Mouse (Mus musculus) adrenal gland, postnatal 25 days (tissue): ENCODE measurements at regions not wholly inside any gene's neighbourhood (a gene's known extent, or its start where the extent isn't known, plus 50 kb on each side); places are given as distances from the start of the nearest gene placed in this dataset.

Source experiments
- DNase-seq: peaks from one replicate; pipeline ENCODE4 v3.0.0; 2021; ENCODE audit warnings: mixed read lengths

DNA sequence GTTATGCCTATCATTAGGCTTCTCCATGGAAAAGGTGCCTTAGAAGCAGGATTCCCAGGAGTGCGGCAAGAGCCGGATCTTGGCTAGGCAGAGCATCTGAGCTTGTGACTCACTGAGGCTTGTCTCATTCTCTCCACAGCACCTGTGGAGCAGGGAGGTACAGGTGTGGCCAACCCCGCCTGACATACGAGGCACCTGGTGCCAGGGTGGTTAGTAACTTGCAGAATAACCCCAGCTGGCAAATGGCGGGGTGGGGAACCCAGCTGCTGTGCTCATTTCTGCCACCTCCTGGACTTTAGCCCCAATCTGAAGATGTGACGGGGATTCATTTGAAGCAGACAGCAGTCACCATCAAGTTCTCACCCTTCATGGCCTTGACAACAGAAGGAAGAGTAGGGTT lies 96.2 kb downstream of the Pdgfra start:
- no peak for DNase-seq

DNA sequence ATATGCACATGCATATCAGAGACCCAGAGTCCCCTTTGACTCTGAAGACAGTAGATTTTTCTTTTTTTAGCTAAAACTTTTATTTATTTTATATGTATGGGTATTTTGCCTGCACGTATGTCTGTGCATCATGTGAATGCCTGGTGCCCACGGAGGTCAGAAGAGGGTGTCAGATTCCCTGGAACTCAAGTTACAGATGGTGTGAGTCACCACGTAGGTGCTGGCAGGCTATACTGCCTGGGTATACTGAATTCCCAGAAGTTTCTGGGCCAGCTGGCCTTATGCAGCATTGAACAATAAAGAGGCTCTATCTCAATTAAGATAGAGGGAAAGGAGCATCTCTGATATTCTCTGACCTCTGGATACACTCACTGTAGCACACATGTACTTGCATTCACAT lies 97.6 kb downstream of the Pdgfra start:
- no peak for DNase-seq

DNA sequence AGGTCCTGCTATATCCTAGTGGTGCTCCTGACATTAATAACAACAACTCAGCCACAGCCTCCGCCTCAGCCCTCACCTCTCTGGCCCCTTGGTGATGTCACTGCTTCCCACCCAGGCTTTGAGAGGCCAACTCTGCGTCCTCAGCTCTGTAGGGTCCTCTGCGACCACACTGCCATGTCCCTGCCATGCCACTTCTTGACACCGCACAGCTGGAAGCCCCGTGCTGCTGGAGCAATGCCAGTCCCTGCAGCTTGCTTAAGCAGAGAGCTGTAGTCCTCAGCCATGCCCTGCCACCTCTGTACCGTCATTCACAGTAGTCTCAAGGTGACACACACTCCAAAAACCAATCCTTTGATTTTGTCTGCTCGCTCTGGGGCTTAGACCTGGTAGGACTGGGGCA lies 101.3 kb downstream of the Pdgfra start:
- DNase-seq = peak; percentile 9

DNA sequence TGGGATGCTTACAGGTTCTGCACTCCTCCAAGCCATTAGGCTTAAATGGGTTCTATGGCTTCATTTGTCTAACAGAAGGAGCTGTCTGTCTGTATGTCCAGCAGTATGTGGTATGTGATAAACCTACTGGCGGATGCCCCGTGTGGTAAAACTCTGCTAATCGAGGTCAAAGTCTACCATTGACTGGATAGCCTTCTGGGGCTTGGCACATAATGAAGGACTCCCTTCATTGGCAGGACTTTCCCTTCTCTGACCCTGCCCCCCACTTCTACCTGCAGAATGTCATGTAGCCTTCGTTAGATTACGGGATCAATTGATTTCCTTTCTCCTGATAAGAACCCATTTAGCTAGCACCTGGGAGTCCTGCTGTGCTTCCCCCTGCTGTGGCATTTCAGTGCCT lies 101.7 kb downstream of the Pdgfra start:
- no peak for DNase-seq

DNA sequence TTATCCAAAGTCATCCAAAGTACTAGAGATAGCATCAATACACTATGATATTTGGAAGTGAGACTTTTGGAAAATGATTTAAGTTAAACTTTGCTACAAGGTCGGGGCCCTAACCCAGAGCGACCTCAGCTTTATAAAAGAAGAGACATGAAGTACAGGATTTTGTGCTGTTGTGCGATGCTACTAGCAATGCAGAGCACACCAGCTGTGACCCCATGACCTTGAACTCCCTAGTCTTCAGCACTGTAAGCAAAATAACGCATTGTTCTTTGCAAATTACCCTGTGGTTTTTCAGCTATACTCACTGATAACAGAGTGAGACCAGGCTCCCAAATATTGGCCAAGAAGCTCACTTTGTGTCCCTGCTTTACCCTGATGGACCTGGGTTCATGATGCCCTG lies 104.1 kb downstream of the Pdgfra start:
- no peak for DNase-seq

DNA sequence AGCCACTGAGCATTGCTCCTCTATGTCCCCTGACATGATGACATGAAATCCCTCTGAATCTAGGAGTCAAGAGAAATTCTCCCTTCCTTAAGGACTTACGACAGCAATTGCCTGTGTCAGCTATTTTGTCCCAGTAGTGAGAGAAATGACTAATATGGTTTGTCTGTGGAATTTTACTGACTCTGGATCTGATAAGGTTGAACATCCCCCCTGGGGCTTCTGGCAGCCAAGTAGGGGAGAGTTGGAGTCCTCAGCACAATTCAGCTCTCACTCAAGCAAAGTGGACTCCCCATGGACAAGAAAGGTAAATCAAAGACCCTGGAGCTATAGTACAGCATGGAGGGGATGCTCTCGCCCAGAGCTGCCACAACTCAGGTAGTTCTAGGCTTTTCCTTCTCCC lies 105.0 kb downstream of the Pdgfra start:
- DNase-seq = peak; percentile 7

DNA sequence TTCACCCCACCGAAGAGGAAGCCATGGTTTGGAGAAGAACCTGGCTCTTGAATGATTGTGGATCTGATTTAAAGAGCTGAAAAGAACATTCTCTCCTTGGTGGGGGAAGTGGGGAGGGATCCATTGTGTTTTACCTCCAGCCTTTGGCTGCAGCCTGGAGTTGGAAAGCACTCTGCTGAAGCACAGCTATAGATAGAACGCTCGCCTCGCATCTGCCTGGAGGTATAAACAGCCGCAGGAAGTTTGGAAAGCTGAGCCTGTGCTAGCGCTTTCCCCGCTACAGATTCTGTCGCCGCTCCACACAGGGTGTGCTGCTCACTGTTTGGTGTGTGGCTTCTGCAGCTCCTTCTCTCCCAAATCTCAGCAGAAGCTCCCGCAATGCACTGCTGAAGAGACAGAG lies 108.2 kb downstream of the Pdgfra start:
- DNase-seq = no peak

DNA sequence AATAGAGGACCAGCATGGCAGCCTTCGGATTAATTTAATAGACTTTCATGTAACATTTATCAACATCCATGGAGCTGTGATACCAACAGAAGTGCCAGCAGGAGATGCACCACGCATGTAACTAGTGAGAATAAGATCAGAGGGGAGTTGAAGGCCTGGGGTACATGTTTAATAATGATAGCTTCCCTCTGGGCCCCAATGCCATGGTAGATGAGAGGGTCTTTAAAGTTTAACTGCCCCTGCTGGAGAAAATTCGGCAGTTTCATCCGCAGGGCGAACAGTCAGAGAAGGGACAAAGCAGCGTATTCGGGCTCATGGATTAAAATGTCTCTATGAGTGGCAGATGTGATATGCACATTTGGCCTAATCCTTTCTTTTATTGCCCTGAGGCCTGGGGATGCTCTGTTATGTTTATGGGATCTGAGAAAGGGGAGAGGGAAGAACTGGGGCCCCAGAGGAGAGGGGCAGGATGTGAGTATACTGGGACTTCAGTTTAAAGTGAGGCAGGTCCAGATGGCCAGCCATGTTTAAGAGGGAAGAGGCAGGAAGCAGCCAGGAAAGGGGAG lies 114.1 kb downstream of the Pdgfra start:
- DNase-seq = no peak

DNA sequence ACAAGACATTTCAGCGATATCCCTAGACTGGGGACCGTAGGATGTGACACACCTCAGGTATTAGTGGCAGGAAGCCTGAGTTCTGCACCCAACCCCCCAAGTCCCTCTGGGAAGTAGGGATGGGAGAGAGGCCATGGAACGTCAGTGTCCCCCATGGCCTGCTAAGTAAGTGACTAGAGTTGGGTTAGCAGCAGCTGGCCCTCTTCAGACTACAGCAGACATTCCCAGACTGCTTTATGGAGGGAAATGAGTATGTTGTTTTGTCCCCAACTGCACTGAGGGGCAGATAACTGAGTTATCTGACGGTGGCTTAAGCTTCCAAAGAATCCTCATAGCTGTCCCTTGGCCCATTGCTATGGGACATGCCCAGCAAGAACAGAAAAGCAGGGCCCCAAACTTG lies 114.8 kb downstream of the Pdgfra start:
- no peak for DNase-seq

DNA sequence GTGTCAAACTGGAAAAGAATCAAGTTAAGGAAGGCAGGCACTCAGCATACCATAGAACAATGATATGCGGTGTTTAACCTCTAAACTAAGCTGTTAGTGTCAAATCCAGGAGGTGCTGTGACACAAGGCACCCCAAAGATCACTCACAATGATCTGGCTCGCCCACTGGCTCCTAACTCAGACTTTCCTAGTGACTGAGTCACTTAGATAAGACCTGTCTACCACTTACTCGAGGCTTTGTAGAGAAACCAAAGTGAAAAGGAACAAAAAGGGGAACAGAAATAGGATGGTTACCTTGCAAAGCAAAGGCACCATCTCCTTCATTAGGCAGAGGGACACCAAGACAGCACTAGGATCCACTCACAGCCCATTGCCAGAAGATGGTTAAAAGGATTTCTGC lies 115.7 kb downstream of the Pdgfra start:
- no peak for DNase-seq

DNA sequence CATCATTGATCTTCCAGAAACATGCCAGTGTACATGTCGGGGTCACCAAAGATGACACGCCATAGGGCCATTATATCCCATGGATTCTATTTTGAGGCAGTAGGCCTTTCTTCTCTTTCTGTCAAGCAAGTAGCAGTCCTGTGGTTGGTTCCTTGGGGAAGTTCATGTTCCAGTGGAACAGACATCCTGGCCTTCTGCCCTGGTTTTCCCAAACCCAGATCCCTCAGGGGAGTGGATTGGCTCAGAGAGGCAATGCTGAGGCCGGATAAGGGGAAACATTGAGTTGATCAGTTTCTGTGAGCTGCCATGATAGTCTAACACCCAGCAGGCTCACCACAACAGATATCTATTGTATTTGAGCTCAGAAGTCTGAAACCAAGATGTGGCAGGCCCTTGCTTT lies 125.9 kb downstream of the Pdgfra start:
- DNase-seq = no peak

DNA sequence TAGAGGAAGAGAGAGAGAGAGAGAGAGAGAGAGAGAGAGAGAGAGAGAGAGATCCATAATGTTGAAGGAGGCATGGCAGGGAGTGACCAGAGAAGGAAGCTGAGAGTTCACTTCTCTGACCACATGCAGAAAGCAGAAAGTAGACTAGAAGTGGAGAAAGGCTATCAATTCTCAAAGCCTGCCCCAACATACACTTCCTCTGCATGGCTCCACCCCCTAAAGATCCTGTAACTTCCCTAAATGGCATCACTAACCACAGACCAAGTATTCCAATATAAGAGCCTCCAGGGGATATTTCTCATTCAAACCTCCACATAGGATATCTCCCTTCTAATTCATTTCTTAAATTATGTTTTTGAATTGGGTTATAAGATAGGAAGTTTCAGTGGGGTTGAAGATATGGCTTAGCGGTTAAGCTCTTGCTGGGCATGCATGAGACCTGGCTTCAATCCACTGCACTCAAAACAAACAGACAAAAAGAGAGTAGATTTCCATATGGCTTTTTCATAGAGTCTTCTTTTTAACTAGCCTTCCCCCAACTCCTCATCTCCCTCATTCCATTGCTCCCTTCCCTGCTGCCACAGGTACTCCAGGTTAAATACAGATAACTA lies 127.6 kb downstream of the Pdgfra start:
- no peak for DNase-seq

DNA sequence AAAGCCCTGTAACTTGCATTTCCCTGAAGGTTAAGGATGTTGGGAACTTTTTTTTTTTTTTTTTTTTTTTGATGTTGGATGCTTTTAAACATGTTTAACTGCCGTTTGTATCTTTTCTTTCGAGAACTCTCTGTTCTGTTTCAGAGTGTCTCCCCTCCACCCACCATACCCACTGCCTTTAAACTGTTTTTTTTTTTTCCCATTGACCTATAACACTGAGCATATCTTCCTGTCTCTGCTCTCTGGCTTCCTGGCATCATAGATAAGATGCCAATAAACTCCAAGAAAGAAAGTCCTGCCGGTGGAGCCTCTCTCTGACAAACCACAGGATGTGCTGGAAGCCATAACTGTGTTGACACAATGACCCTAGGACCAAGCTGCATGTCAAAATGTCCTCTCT lies 128.6 kb downstream of the Pdgfra start:
- no peak for DNase-seq

DNA sequence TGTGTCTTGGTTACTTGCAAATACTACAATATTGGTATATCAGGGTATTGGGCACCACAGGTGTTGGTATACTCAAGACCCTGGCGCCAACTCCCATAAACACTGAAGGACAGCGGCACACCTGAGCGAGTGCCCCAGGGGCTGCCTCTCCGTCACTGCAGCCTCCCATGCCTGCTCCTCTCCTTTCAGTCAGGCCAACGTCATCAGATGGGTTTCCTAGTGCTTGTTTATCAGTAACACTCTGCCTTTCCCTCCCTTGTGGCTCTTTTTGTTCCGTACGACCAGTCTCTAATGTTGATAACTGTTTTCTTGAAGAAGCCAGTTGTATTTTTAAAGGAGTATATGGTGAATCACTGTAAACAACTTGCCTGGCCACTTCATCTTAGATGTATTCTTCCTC lies 129.4 kb downstream of the Pdgfra start:
- no peak for DNase-seq

DNA sequence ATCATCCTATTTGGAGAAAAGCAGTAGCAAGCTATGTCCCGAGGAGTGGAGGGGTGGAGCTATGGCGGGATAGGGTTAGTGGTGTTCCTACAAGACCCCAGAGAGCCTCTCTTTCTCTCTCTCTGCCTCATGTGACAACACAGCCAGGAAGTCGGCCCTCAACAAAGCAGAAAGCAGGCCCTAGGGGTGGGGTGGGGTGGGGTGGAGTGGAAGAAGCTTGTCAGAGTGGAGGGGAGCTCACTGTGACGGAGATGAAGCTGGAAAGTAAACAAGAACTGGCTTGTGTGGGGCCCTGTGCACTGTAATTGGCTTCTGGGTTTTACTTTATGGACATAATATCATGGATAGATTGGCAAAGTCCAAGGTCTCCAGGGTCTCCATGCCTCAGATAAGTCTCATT lies 130.5 kb downstream of the Pdgfra start:
- no peak for DNase-seq

DNA sequence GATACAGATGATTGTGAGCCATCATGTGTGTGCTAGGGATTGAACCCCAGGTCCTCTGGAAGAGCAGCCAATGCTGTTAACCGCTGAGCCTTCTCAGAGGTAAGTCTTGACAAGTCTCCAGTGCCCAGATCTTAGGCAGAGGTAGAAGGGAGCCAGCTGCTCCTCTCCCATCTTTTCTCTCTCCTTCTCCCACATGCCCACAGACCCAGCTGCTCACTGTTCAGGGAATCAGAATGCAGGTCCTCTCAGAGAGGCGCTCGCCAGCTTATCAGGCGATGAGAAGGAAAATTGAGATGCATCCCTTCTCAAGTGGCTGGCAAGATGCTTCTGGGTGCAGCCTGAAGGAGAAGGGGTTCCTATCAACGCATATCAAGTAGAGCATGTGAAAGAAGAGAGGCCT lies 131.7 kb downstream of the Pdgfra start:
- DNase-seq = no peak

DNA sequence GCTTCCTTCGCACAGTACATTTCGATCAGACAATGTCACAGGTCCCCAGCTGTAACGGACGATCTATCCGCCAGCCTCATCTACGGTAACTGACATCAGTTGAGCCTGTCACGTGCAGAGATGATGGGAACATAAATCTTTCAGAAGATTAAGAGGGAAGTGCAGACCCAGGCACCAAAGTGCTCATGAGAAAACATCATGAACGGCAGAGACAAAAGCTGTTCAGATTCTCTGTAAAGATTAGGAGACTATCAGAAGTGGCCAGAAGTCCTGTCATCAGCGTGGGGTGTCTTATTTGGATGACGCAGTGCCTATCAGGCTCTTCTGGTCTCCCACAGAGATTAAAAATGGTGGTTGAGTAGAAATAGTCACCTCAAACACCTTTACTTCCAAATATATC lies 133.9 kb downstream of the Pdgfra start:
- DNase-seq = no peak

DNA sequence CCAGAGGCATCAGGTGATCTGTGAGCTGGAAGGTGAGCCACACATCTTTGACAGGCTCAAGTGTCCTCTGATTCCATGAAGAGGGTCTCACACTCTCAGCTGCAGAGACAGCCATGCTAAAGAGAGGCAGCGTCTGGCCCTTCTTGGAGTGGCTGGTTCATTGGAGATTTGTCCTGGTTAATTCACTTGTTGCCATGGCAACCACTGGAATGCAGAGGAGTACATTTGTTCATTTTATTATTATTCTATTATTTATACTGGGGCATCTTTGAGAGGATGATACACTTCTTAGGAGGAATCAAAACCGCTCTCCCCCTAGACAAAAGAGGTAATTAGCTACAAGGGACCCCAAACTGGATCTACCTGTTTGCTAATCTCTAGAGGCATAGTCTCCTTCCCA lies 143.6 kb downstream of the Pdgfra start:
- no peak for DNase-seq

DNA sequence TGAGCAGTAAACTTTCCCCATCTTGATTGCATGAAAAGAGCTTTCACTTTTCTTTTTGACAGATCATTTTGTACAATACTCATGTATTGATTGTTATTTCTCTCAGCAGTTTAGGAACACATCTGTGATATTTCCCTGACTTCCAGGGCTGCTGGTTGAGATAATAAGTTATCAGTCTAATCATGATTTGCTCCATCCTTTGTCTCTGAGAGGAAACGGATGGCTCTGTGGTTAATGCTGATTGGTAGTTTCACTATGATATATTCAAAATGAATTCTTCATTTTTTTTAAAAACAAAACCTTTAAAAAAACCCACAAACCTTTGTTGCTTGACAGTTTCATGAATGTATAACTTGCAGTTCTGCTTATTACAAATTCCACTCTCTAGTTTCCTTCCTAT lies 160.8 kb downstream of the Pdgfra start:
- DNase-seq = no peak

DNA sequence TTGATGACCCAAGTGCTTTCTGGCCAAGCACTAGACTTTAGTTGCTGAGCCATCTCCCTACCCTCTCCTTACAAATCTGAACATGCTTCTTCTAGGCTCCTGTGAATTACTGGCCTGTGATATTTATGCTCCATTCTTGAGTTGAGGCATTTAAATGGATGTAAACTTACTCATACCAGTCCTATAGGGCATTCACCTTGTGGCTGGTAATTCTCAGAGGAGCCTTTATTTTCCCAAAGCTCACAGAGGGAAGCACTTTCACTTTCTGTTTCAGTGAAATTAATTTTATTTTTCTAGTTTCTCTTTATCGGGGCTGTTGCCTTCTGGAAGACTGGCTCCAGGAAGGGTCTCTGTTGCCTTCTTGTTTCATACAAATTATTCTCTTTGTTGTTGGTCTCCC lies 163.9 kb downstream of the Pdgfra start:
- DNase-seq = no peak

DNA sequence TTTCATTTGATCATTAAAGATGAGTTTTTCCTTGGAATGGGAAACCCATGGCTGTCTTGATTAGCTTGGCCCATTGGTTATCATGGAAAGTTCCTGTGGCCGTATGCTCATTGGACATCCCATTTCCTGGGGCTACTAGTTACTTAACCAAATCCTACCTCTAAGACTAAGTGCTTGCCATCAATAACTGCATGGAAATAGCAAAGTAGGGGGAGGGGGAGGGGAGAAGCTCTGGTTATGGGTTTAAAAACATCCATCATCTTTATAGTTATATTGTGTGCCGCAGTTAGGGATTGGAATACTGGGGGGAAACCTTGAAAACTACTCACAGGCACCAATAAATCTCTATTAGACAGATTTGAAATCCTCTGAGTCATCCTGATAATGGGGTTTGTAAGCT lies 168.4 kb downstream of the Pdgfra start:
- DNase-seq = no peak

DNA sequence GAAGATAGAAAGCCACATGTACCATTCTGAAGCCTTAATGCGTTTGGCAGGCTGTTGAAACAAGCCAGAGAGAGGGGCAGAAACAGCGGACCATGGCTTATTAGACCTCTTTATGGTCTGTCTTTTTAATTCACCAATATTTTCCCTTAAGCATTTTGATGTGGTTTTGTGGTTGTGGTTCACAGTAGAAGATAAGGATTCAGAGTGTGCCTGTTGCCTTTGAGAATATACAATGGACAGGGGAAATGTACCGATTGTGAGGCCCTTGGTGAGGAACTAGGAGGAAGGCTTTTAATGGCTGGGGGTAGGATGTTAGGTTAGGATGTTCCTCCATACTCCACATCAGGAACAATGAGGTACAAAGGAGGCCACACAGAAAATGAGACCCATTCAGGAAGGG lies 182.0 kb downstream of the Pdgfra start:
- DNase-seq = no peak

DNA sequence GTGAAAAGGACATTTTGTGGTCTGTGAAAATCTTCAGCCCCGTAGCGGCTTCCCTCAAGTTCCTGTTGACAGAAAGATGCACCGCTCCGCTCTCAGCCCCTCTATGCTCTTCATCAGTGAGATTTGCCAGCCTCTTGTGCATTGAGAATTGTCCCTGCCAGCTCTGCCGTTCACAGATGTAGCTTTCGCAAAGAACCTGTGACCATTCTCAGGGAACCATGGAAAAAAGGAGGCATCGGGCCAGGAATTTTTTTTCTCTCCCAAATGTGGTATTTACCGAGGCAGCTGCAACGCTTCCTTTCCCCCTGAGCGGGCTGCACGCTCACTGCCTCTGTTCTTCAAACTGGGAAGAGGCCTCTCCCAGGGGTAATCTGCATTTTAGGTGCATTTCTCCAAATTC lies 184.4 kb downstream of the Pdgfra start:
- DNase-seq = no peak

DNA sequence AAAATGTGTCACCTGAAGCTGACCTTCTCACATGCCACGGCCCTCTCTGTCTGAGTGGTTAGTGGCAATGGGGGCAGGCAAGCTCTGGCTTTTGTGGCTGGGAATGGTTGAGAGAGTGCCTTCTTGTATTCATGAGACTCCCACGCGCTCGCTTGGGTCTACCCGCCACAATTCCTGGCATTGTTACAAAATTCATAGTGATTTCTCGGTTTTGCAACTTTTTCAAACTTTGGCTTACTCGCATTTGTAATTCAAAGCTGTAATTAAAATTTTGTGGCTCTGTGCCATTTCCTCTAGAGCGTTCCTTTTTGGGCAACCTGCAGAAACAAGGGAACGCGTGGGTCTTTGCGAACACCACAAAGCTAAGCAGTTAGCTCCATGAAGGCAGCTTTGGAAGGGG lies 186.3 kb downstream of the Pdgfra start:
- no peak for DNase-seq

DNA sequence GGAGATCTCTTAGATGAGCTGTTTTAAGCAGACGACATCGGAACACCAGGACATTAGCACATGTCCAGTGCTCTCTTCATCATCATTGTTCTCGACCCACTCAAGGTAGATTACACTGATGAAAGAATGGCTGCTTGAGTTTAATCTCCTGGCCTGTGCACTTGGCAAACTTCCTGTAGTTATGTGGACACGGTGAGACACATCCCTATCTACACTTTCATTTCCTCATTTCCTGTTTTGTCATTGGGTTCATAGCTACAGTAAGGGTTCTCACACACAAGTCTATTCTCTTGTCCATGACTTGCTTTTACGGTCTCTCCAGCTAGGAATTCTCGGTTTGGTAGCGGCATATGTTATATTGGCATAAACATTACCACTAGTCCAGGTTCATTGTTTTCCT lies 190.5 kb downstream of the Pdgfra start:
- no peak for DNase-seq
